Mouse (Mus musculus) kidney, adult 2 months (tissue): ENCODE data around the gene Ap1s1. TPM values are rescaled to one million over a fixed set of nuclear protein-coding genes. Genes with fewer than 3 reads are reported as not detected.
A peak's percentile ranks its signal among the peaks of the same experiment; 100 is the strongest.

Experiments
- DNase-seq: peaks from one replicate; pipeline ENCODE4 v3.0.0; 2021
- H3K27ac ChIP-seq: fragments of 200-500 bp; 2 replicates; pipeline ENCODE4 v1.5.1; 2012; ENCODE audit warnings: low read depth, low read length, control low read depth, inconsistent platforms; ENCODE audit not compliant: insufficient read depth
- H3K27me3 ChIP-seq: fragments of 200-500 bp; replicated peaks from 2 replicates; pipeline ENCODE4 v1.6.1; 2012; ENCODE audit warnings: mild to moderate bottlenecking, moderate library complexity, low read length, inconsistent platforms; ENCODE audit not compliant: control insufficient read depth, insufficient read depth
- H3K36me3 ChIP-seq: fragments of 200-500 bp; 2 replicates; pipeline ENCODE4 v1.6.1; 2012; ENCODE audit warnings: mild to moderate bottlenecking, moderate library complexity, low read length, inconsistent platforms; ENCODE audit not compliant: control insufficient read depth, insufficient read depth
- H3K4me1 ChIP-seq: fragments of 200-500 bp; 2 replicates; pipeline ENCODE4 v1.6.1; 2011; ENCODE audit warnings: low read length; ENCODE audit not compliant: control insufficient read depth, insufficient read depth
- H3K4me3 ChIP-seq: fragments of 200-500 bp; 2 replicates; pipeline ENCODE4 v1.5.1; 2011; ENCODE audit warnings: mild to moderate bottlenecking, low read depth, low read length, control low read depth; ENCODE audit not compliant: insufficient read depth
- CTCF ChIP-seq: fragments of 200-500 bp; conservative IDR thresholded peaks from 2 replicates; pipeline ENCODE4 v1.5.1; 2011; ENCODE audit warnings: low read depth, mild to moderate bottlenecking, control low read depth, low read length, moderate library complexity, mixed read lengths; ENCODE audit not compliant: insufficient read depth, insufficient read length
- POLR2A ChIP-seq: fragments of 200-500 bp; IDR thresholded peaks from one replicate; pipeline ENCODE4 v1.6.1; 2011; ENCODE audit warnings: low read depth, low read length, control low read depth
- WGBS: fragments of 180-500 bp; shearing (Covaris S2); methylation state at CpG from one replicate; pipeline ENCODE4 v1.1.7; 2018; 5-methylcytosine and 5-hydroxymethylcytosine counted together
- polyA plus RNA-seq: library from polyadenylated mRNA; depleted of rRNA; stranded (reverse); fragments of >200 nt; gene quantifications from 2 replicates; pipeline ENCODE4 v1.2.3, GENCODE M21; 2012

Ap1s1 gene
- polyA plus RNA-seq, 1 experiment = 67.0 TPM

DNA sequence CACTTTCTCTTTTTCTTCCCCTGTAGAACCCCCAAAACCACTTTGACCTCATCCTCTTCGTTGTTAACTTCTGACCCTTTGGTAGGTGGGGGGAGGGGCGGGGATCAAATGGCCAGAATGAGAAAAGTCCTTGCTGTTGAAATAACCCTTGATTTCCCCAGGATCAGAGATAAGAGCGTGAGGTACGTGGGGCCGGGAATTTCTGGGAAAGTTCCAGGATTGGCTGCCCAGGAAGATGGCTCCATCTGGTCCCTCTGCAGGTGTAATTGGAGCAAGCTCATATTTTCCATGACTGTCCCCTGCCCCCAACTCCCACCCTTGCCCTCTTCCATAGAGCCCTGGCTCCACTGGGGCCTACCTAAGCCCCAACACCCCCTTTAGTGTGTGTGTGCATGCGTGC lies 29.8 kb upstream of the Ap1s1 start:
- Histone ChIP-seq H3K27me3 (no peaks in the 10 kb centered on the region), H3K4me1 (peaks cover 20% of the 10 kb centered on the region), H3K4me3 (no peak overlapping the region), H3K36me3 (no peaks in the 10 kb centered on the region), H3K27ac (no peak overlapping the region; the same call in 1 of the 2 replicates)
- 72% methylated on average over 6 of the region's 6 CpGs for WGBS
- no peak for DNase-seq
- TF ChIP-seq POLR2A (no peak), CTCF (no peak)

DNA sequence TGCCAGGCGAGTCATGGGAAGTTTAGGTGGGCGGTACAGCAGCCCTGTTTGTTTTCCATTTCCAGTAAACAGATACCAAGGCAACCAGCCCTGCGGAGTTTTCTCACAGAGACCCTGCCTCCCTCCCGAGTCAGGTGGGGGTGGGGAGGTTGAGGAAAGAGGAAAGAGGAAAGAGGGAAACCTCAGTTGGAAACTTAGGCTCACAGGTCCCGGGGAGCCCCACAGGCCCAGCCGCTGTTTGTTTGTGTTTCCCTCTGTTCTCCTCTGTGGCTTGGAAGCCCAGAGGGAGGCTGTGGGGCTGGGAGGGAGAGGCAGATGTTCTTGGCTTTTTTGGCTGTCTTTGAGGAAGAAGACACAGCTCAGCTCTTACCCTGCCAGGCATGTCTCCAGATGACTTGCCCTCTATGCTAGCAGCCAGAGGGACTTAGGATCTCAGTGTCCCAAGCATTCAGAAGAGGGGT lies 28.3 kb upstream of the Ap1s1 start:
- WGBS = 66% methylated on average over 6 of the region's 6 CpGs
- Histone ChIP-seq H3K27me3 (no peaks in the 10 kb centered on the region), H3K4me1 (peaks cover 20% of the 10 kb centered on the region), H3K36me3 (no peaks in the 10 kb centered on the region), H3K27ac (no peak overlapping the region), H3K4me3 (no peak overlapping the region)
- TF ChIP-seq CTCF = no peak
- TF ChIP-seq POLR2A = no peak
- DNase-seq = peak; percentile 35

DNA sequence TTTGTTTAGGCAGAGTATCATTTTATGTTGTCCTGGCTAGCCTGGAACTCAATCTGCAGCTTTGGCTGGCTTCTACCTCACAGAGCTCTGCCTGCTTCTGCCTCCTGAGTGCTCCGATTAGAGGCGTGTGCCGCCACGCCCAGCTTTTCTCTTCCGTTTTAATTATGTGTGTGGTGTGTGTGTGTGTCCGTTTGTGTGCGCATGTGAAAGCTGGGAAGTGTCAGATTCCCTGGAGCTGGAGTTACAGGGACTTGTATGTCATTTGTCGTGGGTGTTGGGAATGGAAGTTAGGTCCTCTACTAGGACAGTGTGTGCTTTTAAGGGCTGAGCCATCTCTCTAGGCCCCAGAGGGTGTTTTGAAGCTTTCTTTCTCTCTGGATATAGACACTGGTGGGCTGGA lies 27.2 kb upstream of the Ap1s1 start:
- Histone ChIP-seq H3K4me3 (no peak overlapping the region), H3K36me3 (no peaks in the 10 kb centered on the region), H3K4me1 (peaks cover 20% of the 10 kb centered on the region), H3K27me3 (no peaks in the 10 kb centered on the region), H3K27ac (peak overlapping the region; percentile 83)
- no peak for DNase-seq
- no peak for TF ChIP-seq CTCF
- no peak for TF ChIP-seq POLR2A
- WGBS = 86% methylated on average over 8 of the region's 8 CpGs

DNA sequence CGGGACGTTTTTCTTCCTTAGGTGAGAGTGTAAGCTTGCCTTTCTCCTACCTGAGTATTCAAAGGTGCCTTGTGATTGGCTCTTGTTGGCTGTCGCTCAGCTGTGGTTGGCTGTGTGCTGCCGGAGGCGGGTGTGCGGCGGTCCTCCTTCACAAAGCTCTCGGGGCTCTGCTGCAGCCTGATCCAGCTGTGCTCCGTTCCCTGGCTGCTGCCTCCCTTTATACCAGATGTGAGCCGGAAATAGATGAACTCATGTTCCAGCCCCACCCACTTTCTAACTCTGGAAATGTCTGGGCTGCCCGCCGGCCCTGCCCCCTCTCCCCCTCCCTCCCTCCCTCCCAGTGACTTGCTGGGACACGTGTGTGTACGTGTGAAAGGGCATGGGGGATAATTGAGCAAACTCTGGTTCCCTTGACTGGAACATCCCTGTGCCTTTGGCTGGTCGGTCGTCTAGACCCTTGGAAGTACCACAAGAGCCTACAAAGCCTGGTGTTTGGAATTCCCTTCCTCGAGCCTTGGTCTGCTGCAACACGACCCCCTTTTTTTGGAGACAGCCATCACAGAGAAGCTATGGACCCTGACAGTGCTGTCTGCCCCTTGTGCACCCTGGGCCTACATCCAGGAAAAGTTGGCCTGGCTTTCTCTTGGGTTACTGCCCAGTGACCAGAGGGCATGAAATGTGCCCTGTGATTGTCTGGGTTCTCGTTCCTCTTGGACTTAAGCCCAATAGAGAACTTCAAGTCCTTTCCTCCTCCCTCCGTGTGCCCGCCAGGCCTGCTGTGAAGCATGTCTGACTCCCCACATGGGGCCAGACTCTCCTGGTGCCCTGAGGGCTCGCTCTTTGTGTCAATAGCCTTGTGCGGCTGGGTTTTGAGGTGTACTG lies 26.4 kb upstream of the Ap1s1 start, which contains the start of gene Serpine1:
TSS of gene Serpine1 (minus strand) at position 190 of the 882 bp plus-strand sequence.
- Histone ChIP-seq H3K36me3 (no peaks in the 10 kb centered on the region), H3K4me3 (peak within 1 kb of the TSS; percentile 32; the same call in 1 of the 2 replicates), H3K27me3 (no peaks in the 10 kb centered on the region), H3K27ac (peak within 1 kb of the TSS; percentile 83), H3K4me1 (peaks cover 17% of the 10 kb centered on the region)
- 3% methylated on average over 23 of the region's 23 CpGs for WGBS
- peak; percentile 97 for DNase-seq
- TF ChIP-seq CTCF = no peak; the same call in 1 of the 2 replicates
- peak; percentile 98 for TF ChIP-seq POLR2A

DNA sequence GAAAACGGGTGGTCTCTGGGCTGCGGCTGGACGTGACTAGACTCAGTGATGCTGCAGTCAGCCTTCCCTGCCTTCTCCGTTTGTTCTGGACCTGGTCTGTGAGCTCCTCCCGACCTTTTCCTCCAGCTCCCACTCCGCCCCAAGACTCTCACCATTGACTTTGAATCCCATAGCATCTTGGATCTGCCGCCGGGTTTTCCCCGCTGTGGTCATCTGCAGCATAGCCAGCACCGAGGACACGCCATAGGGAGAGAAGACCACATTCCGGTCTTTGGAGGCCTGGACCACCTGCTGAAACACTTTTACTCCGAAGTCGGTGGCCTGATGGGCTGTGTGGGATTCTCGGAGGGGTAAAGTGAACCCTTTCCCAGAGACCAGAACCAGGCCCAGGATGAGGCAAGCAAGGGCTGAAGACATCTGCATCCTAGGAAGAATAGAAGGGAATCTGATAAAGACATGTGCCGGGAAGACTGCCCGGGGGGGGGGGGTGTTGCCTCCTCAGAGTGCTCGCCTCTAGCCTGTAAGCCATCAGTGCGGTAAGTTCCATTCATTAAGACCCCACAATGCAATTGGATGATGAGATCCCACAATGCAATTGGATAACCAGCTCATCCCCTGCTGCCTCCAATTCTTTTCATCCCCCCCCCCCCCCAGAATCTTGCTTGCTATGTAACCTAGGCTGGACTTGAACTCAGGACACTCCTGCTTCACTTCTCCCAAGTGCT lies 25.1 kb upstream of the Ap1s1 start:
- no peak for TF ChIP-seq CTCF
- TF ChIP-seq POLR2A = no peak
- WGBS = 90% methylated on average over 19 of the region's 19 CpGs

DNA sequence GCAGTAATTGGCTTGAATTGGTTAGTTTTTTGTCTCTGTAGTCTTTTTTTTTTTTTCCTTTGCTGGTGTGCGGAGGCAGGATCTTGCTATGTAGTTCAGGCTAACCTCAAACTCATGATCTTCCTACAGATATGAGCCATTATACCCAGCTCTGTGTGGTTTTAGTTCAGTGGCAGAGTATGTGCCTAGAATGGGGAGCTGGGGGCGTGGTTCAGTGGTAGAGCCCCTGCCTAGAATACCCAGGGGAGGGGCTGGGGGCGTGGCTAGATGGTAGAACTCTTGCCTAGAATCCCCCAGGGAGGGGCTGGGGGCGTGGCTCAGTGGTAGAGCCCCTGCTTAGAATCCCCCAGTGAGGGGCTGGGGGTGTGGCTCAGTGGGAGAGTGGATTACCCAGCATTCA lies 22.8 kb upstream of the Ap1s1 start:
- DNase-seq = no peak
- no peak overlapping the region for H3K27ac ChIP-seq
- TF ChIP-seq CTCF = no peak
- no peak for TF ChIP-seq POLR2A
- no peaks in the 10 kb centered on the region for H3K36me3 ChIP-seq
- WGBS = 81% methylated on average over 4 of the region's 4 CpGs
- no peaks in the 10 kb centered on the region for H3K27me3 ChIP-seq
- no peak overlapping the region for H3K4me3 ChIP-seq
- peaks cover 10% of the 10 kb centered on the region for H3K4me1 ChIP-seq

More for the DNA sequence above, 25.1 kb upstream of the Ap1s1 start:
- H3K36me3 ChIP-seq = no peaks in the 10 kb centered on the region
- no peaks in the 10 kb centered on the region for H3K27me3 ChIP-seq
- H3K27ac ChIP-seq = no peak overlapping the region
- peaks cover 13% of the 10 kb centered on the region for H3K4me1 ChIP-seq
- no peak for DNase-seq
- H3K4me3 ChIP-seq = no peak overlapping the region

DNA sequence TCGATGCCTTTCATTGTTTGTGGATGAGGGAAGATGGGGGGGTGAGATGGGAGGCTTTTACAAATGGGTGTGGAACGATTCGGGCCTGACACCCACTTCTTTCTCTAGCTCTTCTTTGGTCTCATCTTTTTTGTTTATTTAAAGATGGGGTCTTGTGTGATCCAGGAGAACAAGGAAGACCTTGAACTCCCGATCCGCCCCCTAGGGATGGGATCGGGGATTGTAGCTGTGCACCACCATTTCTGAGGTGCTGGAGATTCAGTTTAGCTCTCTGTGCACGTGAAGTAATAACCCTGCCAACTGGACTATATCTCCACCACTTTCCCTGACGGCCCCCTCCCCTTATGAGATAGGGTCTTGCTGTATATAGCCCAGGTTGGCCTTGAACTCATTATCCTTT lies 20.0 kb upstream of the Ap1s1 start:
- no peak overlapping the region for H3K27ac ChIP-seq
- no peaks in the 10 kb centered on the region for H3K27me3 ChIP-seq
- H3K4me3 ChIP-seq = no peak overlapping the region
- TF ChIP-seq CTCF (no peak), POLR2A (no peak)
- WGBS = 75% methylated on average over 8 of the region's 8 CpGs
- no peak for DNase-seq
- H3K36me3 ChIP-seq = no peaks in the 10 kb centered on the region
- H3K4me1 ChIP-seq = no peaks in the 10 kb centered on the region
